Mouse (Mus musculus) R1 (cell line): Measurements from ENCODE around the gene Ndst2.
A peak's percentile ranks its signal among the peaks of the same experiment; 100 is the strongest.

Experiments used
- DNase-seq: peaks from one replicate; pipeline ENCODE4 v3.0.0-alpha.2; 2018; ENCODE audit warnings: low read depth, low spot score

Gene Ndst2

GRCm38 (mm10) chr14:20733952-20734774 is at the start of gene Ndst2:
Gene Ndst2, minus strand, starts transcription at chr14:20734562.
- DNase-seq, result peak; percentile 74

- DNase-seq, result no peak
These were observed 49.2 kb upstream of the Ndst2 start for GRCm38 (mm10) chr14:20783526-20783925.

- no peak for DNase-seq
These were observed 48.5 kb upstream of the Ndst2 start for GRCm38 (mm10) chr14:20782860-20783259.

GRCm38 (mm10) chr14:20780217-20780616 is 45.9 kb upstream of the Ndst2 start:
- DNase-seq, result no peak

- no peak for DNase-seq
These were observed 44.1 kb upstream of the Ndst2 start for GRCm38 (mm10) chr14:20778496-20778895.

GRCm38 (mm10) chr14:20775661-20776060 is 41.3 kb upstream of the Ndst2 start:
- no peak for DNase-seq

GRCm38 (mm10) chr14:20773410-20773809 is 39.0 kb upstream of the Ndst2 start:
- no peak for DNase-seq

- DNase-seq, result no peak
These were observed 38.4 kb upstream of the Ndst2 start for GRCm38 (mm10) chr14:20772808-20773207.

- no peak for DNase-seq
These were observed 37.6 kb upstream of the Ndst2 start for GRCm38 (mm10) chr14:20771941-20772340.

GRCm38 (mm10) chr14:20768581-20768980 is 34.2 kb upstream of the Ndst2 start:
- DNase-seq, result no peak

GRCm38 (mm10) chr14:20767936-20768335 is 33.6 kb upstream of the Ndst2 start:
- no peak for DNase-seq

- DNase-seq, result peak; percentile 81
These were observed 31.4 kb upstream of the Ndst2 start for GRCm38 (mm10) chr14:20765642-20766258.

GRCm38 (mm10) chr14:20764942-20765341 is 30.6 kb upstream of the Ndst2 start:
- DNase-seq, result no peak

- DNase-seq, result no peak
These were observed 24.5 kb upstream of the Ndst2 start for GRCm38 (mm10) chr14:20758768-20759435.

- DNase-seq, result no peak
These were observed 23.1 kb upstream of the Ndst2 start for GRCm38 (mm10) chr14:20757370-20757907.

GRCm38 (mm10) chr14:20753792-20754191 is 19.4 kb upstream of the Ndst2 start:
- no peak for DNase-seq

GRCm38 (mm10) chr14:20750503-20750902 is 16.1 kb upstream of the Ndst2 start:
- no peak for DNase-seq

GRCm38 (mm10) chr14:20749494-20750051 is 15.2 kb upstream of the Ndst2 start:
- DNase-seq, result no peak

GRCm38 (mm10) chr14:20748388-20748787 is 14.0 kb upstream of the Ndst2 start:
- DNase-seq, result no peak

GRCm38 (mm10) chr14:20746935-20747334 is 12.6 kb upstream of the Ndst2 start:
- DNase-seq, result no peak

- no peak for DNase-seq
These were observed 9.3 kb upstream of the Ndst2 start for GRCm38 (mm10) chr14:20743614-20744013.

GRCm38 (mm10) chr14:20741301-20741700 is 6.9 kb upstream of the Ndst2 start:
- no peak for DNase-seq
